ENCODE assay signal across 12 mouse cellular contexts in genomic region chr13:44086801-44087200, GRCm38 (mm10).
A peak's percentile ranks its signal among the peaks of the same experiment; 100 is the strongest.
DNase-seq lines count a peak whose midpoint lies in the region; ATAC-seq and TF ChIP-seq lines count a peak whose summit lies in the region.
"Had no signal": no experiment of that assay in that cellular context is flagged by ENCODE, and none has a peak within 500 bp of the region (broad histone marks: within the 10 kb centered on the region; RNA-seq: fewer than 3 reads in every experiment).

No protein-coding gene starts in this region.

- WGBS in intestine, embryonic 14.5 days = 41% methylated on average over 4 of the region's 4 CpGs
- WGBS in intestine, postnatal 0 days = 49% methylated on average over 4 of the region's 4 CpGs

- H3K9me3 ChIP-seq in intestine, embryonic 14.5 days (ENCODE audit: control insufficient read depth, low read length) = no peaks in the 10 kb centered on the region
- no peaks in the 10 kb centered on the region for H3K9me3 ChIP-seq in intestine, postnatal 0 days (ENCODE audit: control insufficient read depth)
- H3K9me3 ChIP-seq: embryonic facial prominence, embryonic 15.5 days; heart, embryonic 13.5 days had no signal

- ATAC-seq in intestine, embryonic 14.5 days (replicated peaks; ENCODE audit: low FRiP score, low TSS enrichment, low read depth) = no peak
- no peak for ATAC-seq in intestine, postnatal 0 days
- ATAC-seq: inflammation-experienced regulatory T-cells, adult 6 months had no signal

- H3K27me3 ChIP-seq in intestine, embryonic 14.5 days (replicated peaks; ENCODE audit: control insufficient read depth, insufficient read depth, low read length) = no peaks in the 10 kb centered on the region
- no peaks in the 10 kb centered on the region for H3K27me3 ChIP-seq in intestine, postnatal 0 days (replicated peaks; ENCODE audit: control insufficient read depth, insufficient read depth, low read length)
- H3K27me3 ChIP-seq: heart, embryonic 13.5 days had no signal

- intact Hi-C loops in left cerebral cortex, postnatal 14 days (cut with DNase I) = no loop called here

- peak overlapping the region; percentile 38; the same call in 1 of the 2 replicates for H3K27ac ChIP-seq in intestine, embryonic 14.5 days (ENCODE audit: low read depth)
- H3K27ac ChIP-seq in intestine, postnatal 0 days (ENCODE audit: low read depth, low read length) = no peak overlapping the region
- H3K27ac ChIP-seq: embryonic facial prominence, embryonic 15.5 days had no signal

- peaks cover 9% of the 10 kb centered on the region for H3K4me1 ChIP-seq in intestine, embryonic 14.5 days (replicated peaks; ENCODE audit: control insufficient read depth, insufficient read depth, low read length)
- no peaks in the 10 kb centered on the region for H3K4me1 ChIP-seq in intestine, postnatal 0 days (replicated peaks; ENCODE audit: control insufficient read depth, insufficient read depth, low read length)

- DNase-seq in intestine, embryonic 14.5 days (ENCODE audit: low spot score) = no peak
- DNase-seq in testis, postnatal 10 days (ENCODE audit: low spot score) = peak; percentile 48
- DNase-seq in testis, postnatal 14 days (ENCODE audit: low spot score) = no peak
- DNase-seq in left cerebral cortex, postnatal 14 days (ENCODE audit: low spot score in 2 of 2) = peak; percentile 66 to 73
- no peak for DNase-seq in urinary bladder, adult 2 months (ENCODE audit: low spot score)
- DNase-seq in c-Kit-positive CD71-positive TER-119-positive erythroid progenitor cells, embryonic 14.5 days (ENCODE audit: low spot score) = no peak
- no peak for DNase-seq in thymus, postnatal 25 days
- DNase-seq: lung, adult 18-20 months had no signal

- no peak overlapping the region for H3K4me2 ChIP-seq in intestine, embryonic 14.5 days (ENCODE audit: low read length)
- H3K4me2 ChIP-seq in intestine, postnatal 0 days (replicated peaks; ENCODE audit: low read depth) = no peak overlapping the region
- H3K4me2 ChIP-seq: embryonic facial prominence, embryonic 15.5 days; heart, embryonic 13.5 days had no signal

- no peak for TF ChIP-seq CTCF in intestine, postnatal 0 days (IDR thresholded peaks at IDR 0.05; ENCODE audit: low read depth)

- H3K36me3 ChIP-seq in intestine, embryonic 14.5 days (ENCODE audit: control insufficient read depth, insufficient read depth, low read length) = no peaks in the 10 kb centered on the region
- no peaks in the 10 kb centered on the region for H3K36me3 ChIP-seq in intestine, postnatal 0 days (ENCODE audit: control insufficient read depth, insufficient read depth)
- H3K36me3 ChIP-seq: embryonic facial prominence, embryonic 15.5 days; heart, embryonic 13.5 days had no signal

- H3K9ac ChIP-seq in intestine, embryonic 14.5 days (ENCODE audit: low read length) = no peak overlapping the region
- H3K9ac ChIP-seq in intestine, postnatal 0 days (ENCODE audit: low read depth, low read length) = no peak overlapping the region
- H3K9ac ChIP-seq: embryonic facial prominence, embryonic 15.5 days; heart, embryonic 13.5 days had no signal

- no peak overlapping the region for H3K4me3 ChIP-seq in intestine, embryonic 14.5 days (ENCODE audit: low read depth, low read length)
- H3K4me3 ChIP-seq in intestine, postnatal 0 days (ENCODE audit: low read depth, low read length) = no peak overlapping the region
- H3K4me3 ChIP-seq: embryonic facial prominence, embryonic 15.5 days; heart, embryonic 13.5 days had no signal

Comparison
In these comparisons a context has a peak if more than half of its experiments do, and no peak if none do; other contexts are left out.
1. DNase-seq: peak in testis, postnatal 10 days (single experiment) and left cerebral cortex, postnatal 14 days (2 of 2); none in intestine, embryonic 14.5 days (single experiment), testis, postnatal 14 days (single experiment), urinary bladder, adult 2 months (single experiment), c-Kit-positive CD71-positive TER-119-positive erythroid progenitor cells, embryonic 14.5 days (single experiment) and thymus, postnatal 25 days (single experiment).